Mouse (Mus musculus): Measurements from ENCODE around the gene Gm2897.
"Not testable (repeated sequence)": the region's sequence is repeated elsewhere in the genome, so short reads cannot be mapped to it uniquely, and the experiment has no call there.

Gm2897 gene

DNA sequence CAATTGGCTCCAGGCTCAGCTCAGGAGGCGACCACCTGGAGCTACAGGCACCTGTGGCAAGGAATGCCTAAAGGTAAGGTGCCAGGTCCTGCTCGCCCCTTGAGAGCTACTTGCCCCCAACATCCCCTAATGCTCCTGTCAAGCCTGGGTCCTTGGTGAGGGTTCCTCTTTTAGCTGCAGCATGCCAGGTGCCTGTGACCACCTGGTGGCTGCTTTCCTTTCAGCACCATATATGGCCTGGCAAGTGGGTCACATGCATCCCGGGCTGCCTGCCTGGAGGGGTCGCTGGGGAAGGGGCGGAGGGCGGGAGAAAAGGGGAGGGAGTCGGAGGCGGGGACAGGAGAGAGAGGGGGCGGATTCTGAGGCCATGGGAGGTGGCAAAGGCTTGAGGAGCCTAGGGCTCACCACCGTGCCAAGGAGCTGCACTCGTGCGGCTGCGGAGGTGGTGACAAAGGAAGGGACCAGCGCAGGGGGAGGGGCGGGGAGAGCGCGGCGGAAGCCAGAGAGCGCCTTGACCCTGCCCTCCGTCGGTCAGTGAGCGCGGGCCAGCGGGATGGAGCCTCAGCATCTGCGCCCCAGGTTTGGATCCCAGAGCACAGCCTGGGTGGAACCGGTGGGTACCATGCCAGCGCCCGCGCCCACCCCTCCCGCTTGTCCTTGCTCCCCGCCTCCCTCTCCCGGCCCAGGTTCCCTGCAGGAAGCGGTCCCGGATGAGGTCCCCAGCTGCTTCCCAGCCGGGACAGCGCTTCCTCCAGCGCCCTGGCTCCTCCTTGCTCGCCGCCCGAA is at the start of gene Gm2897:
Gene Gm2897 (plus strand): TSS at position 559 of the 786 bp plus-strand sequence.
- DNase-seq: not testable (repeated sequence)

DNA sequence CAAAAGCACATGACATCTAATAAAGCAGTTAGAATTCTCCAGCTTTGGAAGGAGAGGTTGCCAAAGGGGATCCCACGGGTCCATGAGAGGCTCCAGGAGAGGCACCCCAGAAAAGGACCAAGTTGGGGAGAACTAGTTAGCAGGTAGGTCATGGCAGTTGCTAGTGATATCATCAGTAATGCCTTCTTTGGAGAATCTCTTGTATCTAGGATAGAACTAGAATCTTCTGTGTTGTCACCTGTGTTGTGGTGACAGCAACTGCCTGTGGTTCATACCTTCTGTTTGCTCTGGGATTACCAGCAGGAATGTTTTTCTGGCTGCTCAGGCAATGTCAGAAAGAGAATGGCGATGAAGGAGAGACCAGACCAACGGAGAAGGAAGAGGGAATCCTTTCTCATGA is 19.4 kb upstream of the Gm2897 start, which contains the start of gene Gm2888:
Gene Gm2888 (plus strand): TSS at position 301 of the 400 bp plus-strand sequence.
- DNase-seq: not testable (repeated sequence)

DNA sequence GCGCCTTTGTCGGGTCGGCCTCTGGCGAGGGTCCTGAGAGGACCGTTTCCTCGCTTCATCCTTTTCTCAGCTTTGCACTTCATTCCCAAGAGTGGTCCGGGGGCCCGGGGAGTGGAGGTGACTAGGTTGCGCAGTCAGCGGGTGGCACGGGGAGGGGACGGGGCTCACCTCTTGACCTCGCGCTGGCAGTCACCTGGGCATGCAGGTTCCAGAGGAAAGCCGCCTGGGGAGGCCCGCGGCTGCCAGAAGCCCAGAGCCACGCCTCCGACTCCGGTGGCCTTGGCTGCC is 372 bp downstream of the Gm2897 start:
- not testable (repeated sequence) for DNase-seq

DNA sequence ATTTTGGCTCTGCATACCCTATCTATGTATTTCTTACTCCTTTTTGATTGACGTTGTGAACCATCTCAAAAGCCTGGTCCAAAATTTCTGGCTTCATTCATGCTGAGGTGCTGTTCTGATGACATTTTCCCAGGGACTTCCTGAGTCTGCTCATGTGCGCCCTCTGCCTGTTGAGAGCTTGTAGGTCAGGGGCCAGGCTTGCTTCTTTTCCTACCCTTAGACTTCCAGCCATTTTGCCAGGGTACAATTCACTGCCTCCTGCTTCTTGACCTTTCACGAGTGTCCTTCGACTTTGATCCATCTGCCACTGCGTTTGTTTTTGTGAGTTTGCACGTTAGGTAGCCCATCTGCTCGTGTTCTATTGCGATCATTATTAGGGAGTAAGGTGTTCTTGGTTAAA is 1.0 kb downstream of the Gm2897 start:
- DNase-seq: not testable (repeated sequence)

DNA sequence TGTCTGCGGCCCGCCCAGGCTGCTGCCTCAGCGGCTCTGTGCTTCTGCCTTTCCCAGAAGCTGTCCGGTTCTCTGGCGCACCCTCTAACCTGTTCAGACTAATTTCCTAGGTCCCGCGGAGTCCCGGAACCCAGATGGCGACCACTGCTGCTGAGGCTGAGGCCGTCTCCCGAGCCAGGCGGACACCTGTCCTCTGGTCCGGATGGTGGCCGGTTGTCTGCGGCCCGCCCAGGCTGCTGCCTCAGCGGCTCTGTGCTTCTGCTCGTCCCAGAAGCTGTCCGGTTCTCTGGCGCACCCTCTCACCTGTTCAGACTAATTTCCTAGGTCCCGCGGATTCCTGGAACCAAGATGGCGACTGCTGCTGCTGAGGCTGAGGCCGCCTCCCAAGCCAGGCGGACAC is 67.0 kb downstream of the Gm2897 start:
- peak; percentile 4 to 6 for DNase-seq

Data from thymus, adult 18-20 months (tissue).